Mouse (Mus musculus) liver, embryonic 16.5 days (tissue): ENCODE measurements around the gene Ppp4c. TPM values are rescaled to one million over a fixed set of nuclear protein-coding genes. Genes with fewer than 3 reads are reported as not detected.

Source experiments
- ATAC-seq: fragments of 200-750 bp; cut with Nextera tagmentation; 2 replicates; pipeline ENCODE4 v1.8.0; 2017; ENCODE audit warnings: low read depth, mild to moderate bottlenecking, moderate number of reproducible peaks, moderate library complexity
- H3K27ac ChIP-seq: fragments of 300-500 bp; sonication (generic); 2 replicates; pipeline ENCODE4 v1.5.1; 2014; ENCODE audit warnings: mild to moderate bottlenecking, low read length
- H3K27me3 ChIP-seq: fragments of 300-500 bp; sonication (generic); 2 replicates; pipeline ENCODE4 v1.6.1; 2014; ENCODE audit warnings: low read depth, low read length, mixed read lengths; ENCODE audit not compliant: control insufficient read depth, insufficient read depth
- H3K36me3 ChIP-seq: fragments of 300-500 bp; sonication (generic); 2 replicates; pipeline ENCODE4 v1.6.1; 2014; ENCODE audit warnings: mild to moderate bottlenecking; ENCODE audit not compliant: control insufficient read depth, insufficient read depth
- H3K4me1 ChIP-seq: fragments of 300-500 bp; sonication (generic); 2 replicates; pipeline ENCODE4 v1.6.1; 2014; ENCODE audit warnings: low read depth, low read length, mixed read lengths; ENCODE audit not compliant: control insufficient read depth
- H3K4me2 ChIP-seq: fragments of 300-500 bp; sonication (generic); 2 replicates; pipeline ENCODE4 v1.6.1; 2014; ENCODE audit warnings: low read depth, low read length, mixed read lengths
- H3K4me3 ChIP-seq: fragments of 300-500 bp; sonication (generic); 2 replicates; pipeline ENCODE4 v1.5.1; 2014; ENCODE audit warnings: low read depth, mild to moderate bottlenecking, low read length
- H3K9ac ChIP-seq: fragments of 300-500 bp; sonication (generic); 2 replicates; pipeline ENCODE4 v1.6.1; 2014; ENCODE audit warnings: low read depth, low read length
- H3K9me3 ChIP-seq: fragments of 300-500 bp; sonication (generic); replicated peaks from 2 replicates; pipeline ENCODE4 v1.6.1; 2016; ENCODE audit warnings: low read length; ENCODE audit not compliant: control insufficient read depth
- WGBS: fragments of 180-500 bp; shearing (Covaris S2); extraction: QIAGEN DNeasy Blood & Tissue Kit; methylation state at CpG from one replicate; pipeline ENCODE4 v1.1.7; 2014; ENCODE audit not compliant: insufficient replicate concordance; 5-methylcytosine and 5-hydroxymethylcytosine counted together
- polyA plus RNA-seq: library from polyadenylated mRNA; unstranded; fragments of >200 nt; fragmentation: Nextera tagmentation; extraction: Ambion mirVana; gene quantifications from 2 replicates; pipeline ENCODE4 v1.2.1, GENCODE M21; 2015

The Ppp4c gene
- polyA plus RNA-seq, 1 experiment from 2014 or later: 82.2 TPM

- peak within 1 kb of the TSS; percentile 81 for H3K4me3 ChIP-seq
- H3K27me3 ChIP-seq: no peaks in the 10 kb centered on the region
- H3K4me2 ChIP-seq: peak within 1 kb of the TSS; percentile 97
- WGBS: 10% methylated on average over 21 of the region's 21 CpGs
- H3K9ac ChIP-seq: peak within 1 kb of the TSS; percentile 79
- peaks cover 45% of the 10 kb centered on the region for H3K4me1 ChIP-seq
- peak within 1 kb of the TSS; percentile 88 for H3K27ac ChIP-seq
- H3K36me3 ChIP-seq: peaks cover 6% of the 10 kb centered on the region
- H3K9me3 ChIP-seq: no peaks in the 10 kb centered on the region
- no peak for ATAC-seq
These were observed 5.3 kb upstream of the Ppp4c start, which contains the start of gene Fam57b for GRCm38 (mm10) chr7:126797411-126798126. Fam57b (plus strand) TSS chr7:126797668.

GRCm38 (mm10) chr7:126796350-126796932, 4.1 kb upstream of the Ppp4c start:
- no peak for ATAC-seq
- Histone ChIP-seq H3K9ac (no peak overlapping the region), H3K27me3 (no peaks in the 10 kb centered on the region), H3K4me3 (no peak overlapping the region), H3K36me3 (peaks cover 6% of the 10 kb centered on the region), H3K4me2 (no peak overlapping the region), H3K9me3 (no peaks in the 10 kb centered on the region), H3K4me1 (peaks cover 47% of the 10 kb centered on the region), H3K27ac (no peak overlapping the region)
- WGBS: 60% methylated on average over 8 of the region's 8 CpGs

- H3K27me3 ChIP-seq: no peaks in the 10 kb centered on the region
- peaks cover 6% of the 10 kb centered on the region for H3K36me3 ChIP-seq
- no peak overlapping the region for H3K27ac ChIP-seq
- whole genome bisulfite sequencing: 80% methylated on average over 16 of the region's 16 CpGs
- H3K9me3 ChIP-seq: no peaks in the 10 kb centered on the region
- no peak for ATAC-seq
- H3K4me3 ChIP-seq: no peak overlapping the region
- H3K9ac ChIP-seq: no peak overlapping the region
- H3K4me1 ChIP-seq: peaks cover 52% of the 10 kb centered on the region
- no peak overlapping the region for H3K4me2 ChIP-seq
These were observed 3.4 kb upstream of the Ppp4c start for GRCm38 (mm10) chr7:126795387-126796317.

- H3K36me3 ChIP-seq: peaks cover 14% of the 10 kb centered on the region
- no peak overlapping the region for H3K4me2 ChIP-seq
- H3K9ac ChIP-seq: no peak overlapping the region
- WGBS: 50% methylated on average over 4 of the region's 4 CpGs
- no peak overlapping the region for H3K4me3 ChIP-seq
- ATAC-seq: no peak
- no peaks in the 10 kb centered on the region for H3K27me3 ChIP-seq
- no peaks in the 10 kb centered on the region for H3K9me3 ChIP-seq
- no peak overlapping the region for H3K27ac ChIP-seq
- peaks cover 44% of the 10 kb centered on the region for H3K4me1 ChIP-seq
These were observed 1.9 kb upstream of the Ppp4c start for GRCm38 (mm10) chr7:126794271-126794605.

GRCm38 (mm10) chr7:126793456-126794270, 1.4 kb upstream of the Ppp4c start:
- Histone ChIP-seq H3K4me2 (no peak overlapping the region), H3K4me3 (no peak overlapping the region), H3K9me3 (no peaks in the 10 kb centered on the region), H3K27me3 (no peaks in the 10 kb centered on the region), H3K27ac (no peak overlapping the region), H3K9ac (no peak overlapping the region), H3K4me1 (peaks cover 44% of the 10 kb centered on the region), H3K36me3 (peaks cover 19% of the 10 kb centered on the region)
- WGBS: 68% methylated on average over 4 of the region's 4 CpGs
- no peak for ATAC-seq

- H3K27ac ChIP-seq: peak overlapping the region; percentile 94
- ATAC-seq: no peak
These were observed 586 bp upstream of the Ppp4c start for GRCm38 (mm10) chr7:126792721-126793443.

GRCm38 (mm10) chr7:126789141-126789540, 3.2 kb downstream of the Ppp4c start:
- WGBS: 86% methylated on average over 4 of the region's 4 CpGs
- no peak for ATAC-seq
- Histone ChIP-seq H3K27ac (no peak overlapping the region), H3K27me3 (no peaks in the 10 kb centered on the region), H3K36me3 (peaks cover 50% of the 10 kb centered on the region), H3K9ac (no peak overlapping the region), H3K4me1 (peaks cover 20% of the 10 kb centered on the region), H3K9me3 (no peaks in the 10 kb centered on the region), H3K4me2 (no peak overlapping the region), H3K4me3 (no peak overlapping the region)

More at GRCm38 (mm10) chr7:126792721-126793443, 586 bp upstream of the Ppp4c start:
- Histone ChIP-seq H3K9me3 (no peaks in the 10 kb centered on the region), H3K4me2 (peak overlapping the region; percentile 66), H3K4me1 (peaks cover 37% of the 10 kb centered on the region), H3K36me3 (peaks cover 23% of the 10 kb centered on the region), H3K27me3 (no peaks in the 10 kb centered on the region), H3K9ac (peak overlapping the region; percentile 97), H3K4me3 (peak overlapping the region; percentile 94)
- WGBS: 16% methylated on average over 11 of the region's 11 CpGs

- Histone ChIP-seq H3K4me3 (no peak overlapping the region), H3K4me2 (no peak overlapping the region), H3K27me3 (no peaks in the 10 kb centered on the region), H3K9ac (no peak overlapping the region), H3K27ac (no peak overlapping the region), H3K4me1 (peaks cover 14% of the 10 kb centered on the region), H3K9me3 (no peaks in the 10 kb centered on the region), H3K36me3 (peaks cover 54% of the 10 kb centered on the region)
- WGBS: 89% methylated on average over 14 of the region's 14 CpGs
- ATAC-seq: no peak
These were observed 6.2 kb downstream of the Ppp4c start for GRCm38 (mm10) chr7:126786142-126786541.
